Mouse (Mus musculus) testis, adult 2 months (tissue): Measurements from ENCODE around the gene Ccl26.

ENCODE experiments used
- CTCF ChIP-seq: fragments of 200-500 bp; IDR thresholded peaks from 2 replicates; pipeline ENCODE4 v1.5.1; 2012; ENCODE audit warnings: low read depth, mild to moderate bottlenecking, inconsistent platforms, low read length, moderate library complexity; ENCODE audit not compliant: control insufficient read depth, insufficient read depth, insufficient replicate concordance
- POLR2A ChIP-seq: fragments of 200-500 bp; IDR thresholded peaks from 2 replicates; pipeline ENCODE4 v1.6.1; 2012; ENCODE audit warnings: low read depth, mild to moderate bottlenecking, inconsistent platforms, low read length, moderate library complexity; ENCODE audit not compliant: control insufficient read depth

DNA sequence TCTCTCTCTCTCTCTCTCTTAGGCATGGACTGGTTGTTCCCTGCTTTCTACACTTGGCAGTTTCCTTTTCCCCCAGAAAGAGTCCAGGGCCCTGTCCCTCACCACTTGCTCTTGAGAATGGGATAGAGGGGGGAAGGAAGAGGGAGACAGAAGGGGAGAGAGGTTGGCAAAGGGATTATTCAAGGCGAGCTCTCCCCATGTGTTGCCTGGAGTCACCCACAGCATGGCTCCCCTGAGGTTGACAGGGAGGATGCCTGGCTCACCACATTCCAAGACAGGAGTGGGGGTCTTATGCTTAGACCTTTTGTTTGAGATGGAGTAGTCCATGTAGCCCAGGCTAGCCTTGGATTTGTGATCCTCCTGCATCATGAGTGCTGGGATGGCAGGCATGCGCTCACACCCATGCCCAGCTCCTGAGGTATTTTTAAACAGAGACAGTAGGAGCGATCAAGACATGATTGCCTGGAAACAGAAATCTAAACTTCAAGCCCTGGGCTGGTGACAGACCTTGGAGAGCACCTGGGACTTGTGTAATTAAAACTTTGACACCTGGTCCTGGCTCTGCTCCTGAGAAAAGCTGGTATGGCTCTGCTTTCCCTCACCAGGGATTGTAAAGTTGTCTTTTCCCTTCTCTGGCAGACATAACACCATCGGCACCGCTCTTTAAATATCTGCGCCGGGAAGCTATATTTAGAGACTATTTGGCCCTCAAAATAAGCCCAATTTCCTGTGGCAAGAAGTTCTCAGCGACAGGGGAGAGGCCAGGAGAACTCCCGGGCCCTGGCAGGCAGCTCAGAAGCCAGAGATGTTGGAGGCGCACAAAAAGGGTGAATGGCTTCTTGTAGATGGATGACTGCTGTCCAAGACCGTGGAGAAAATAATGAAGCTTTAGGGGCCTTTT, 38.5 kb downstream of the Ccl26 start:
- no peak for TF ChIP-seq CTCF
- TF ChIP-seq POLR2A = no peak
